Comparison of ENCODE assay signal across 27 mouse cellular contexts in genomic region chr11:48846881-48847280, GRCm38 (mm10). TPM values are rescaled to one million over a fixed set of nuclear protein-coding genes. Genes with fewer than 3 reads are reported as not detected.
"Had no signal": no experiment of that assay in that cellular context is flagged by ENCODE, and none has a peak within 500 bp of the region (broad histone marks: within the 10 kb centered on the region; RNA-seq: fewer than 3 reads in every experiment).

No protein-coding gene starts in this region.

- H3K4me3 ChIP-seq: embryonic facial prominence, embryonic 10.5 days; embryonic facial prominence, embryonic 12.5 days; embryonic facial prominence, embryonic 13.5 days; embryonic facial prominence, embryonic 15.5 days; erythroblast, embryonic 14.5 days; forebrain, embryonic 10.5 days; forebrain, embryonic 12.5 days; forebrain, embryonic 13.5 days; forebrain, embryonic 15.5 days; gastrocnemius, adult 2 months; heart, adult 2 months had no signal

- H3K27ac ChIP-seq: embryonic facial prominence, embryonic 10.5 days; embryonic facial prominence, embryonic 12.5 days; embryonic facial prominence, embryonic 13.5 days; embryonic facial prominence, embryonic 15.5 days; forebrain, embryonic 10.5 days; forebrain, embryonic 12.5 days; forebrain, embryonic 13.5 days; forebrain, embryonic 15.5 days; gastrocnemius, adult 2 months; heart, adult 2 months had no signal

- H3K27me3 ChIP-seq: forebrain, embryonic 15.5 days had no signal

- H3K36me3 ChIP-seq: embryonic facial prominence, embryonic 10.5 days; embryonic facial prominence, embryonic 12.5 days; embryonic facial prominence, embryonic 13.5 days; embryonic facial prominence, embryonic 15.5 days; forebrain, embryonic 10.5 days; forebrain, embryonic 12.5 days; forebrain, embryonic 15.5 days had no signal

- H3K4me2 ChIP-seq: embryonic facial prominence, embryonic 12.5 days; embryonic facial prominence, embryonic 13.5 days; embryonic facial prominence, embryonic 15.5 days; forebrain, embryonic 12.5 days; forebrain, embryonic 13.5 days; forebrain, embryonic 15.5 days had no signal

- H3K9me3 ChIP-seq: embryonic facial prominence, embryonic 10.5 days; embryonic facial prominence, embryonic 12.5 days; embryonic facial prominence, embryonic 13.5 days; embryonic facial prominence, embryonic 15.5 days; forebrain, embryonic 12.5 days; forebrain, embryonic 13.5 days; forebrain, embryonic 15.5 days had no signal

- H3K4me1 ChIP-seq: embryonic facial prominence, embryonic 10.5 days; embryonic facial prominence, embryonic 12.5 days; embryonic facial prominence, embryonic 13.5 days; embryonic facial prominence, embryonic 15.5 days; forebrain, embryonic 10.5 days; forebrain, embryonic 12.5 days; forebrain, embryonic 13.5 days; forebrain, embryonic 15.5 days had no signal

- H3K9ac ChIP-seq: embryonic facial prominence, embryonic 12.5 days; embryonic facial prominence, embryonic 13.5 days; embryonic facial prominence, embryonic 15.5 days; forebrain, embryonic 12.5 days; forebrain, embryonic 13.5 days; forebrain, embryonic 15.5 days; forebrain, postnatal 0 days had no signal

- DNase-seq: cerebellum, adult 8-10 months; cerebellum, adult 9-11 months; cerebellum, postnatal 10 days; cerebellum, postnatal 14 days; cerebellum, postnatal 25 days; cerebellum, postnatal 36 days; embryo, embryonic 11 days; forebrain, postnatal 0 days; gastrocnemius, adult 2 months; gastrocnemius, postnatal 10 days; gastrocnemius, postnatal 14 days; gastrocnemius, postnatal 25 days; gastrocnemius, postnatal 36 days; heart, adult 11 months; heart, adult 18-20 months; heart, adult 2 months had no signal

- ATAC-seq: forebrain, embryonic 13.5 days; forebrain, embryonic 14.5 days; forebrain, embryonic 15.5 days; forebrain, embryonic 16.5 days; forebrain, postnatal 0 days had no signal

RNA-seq across cellular contexts. Expression of gene Trim7, which starts 20.9 kb away (rescaled TPM):
- polyA plus RNA-seq: erythroblast, embryonic 14.5 days had no signal

RNA-seq across cellular contexts. Expression of gene Irgm1, which starts 24.6 kb away (rescaled TPM):
- polyA plus RNA-seq: erythroblast, embryonic 14.5 days had no signal
